Mouse (Mus musculus) midbrain, embryonic 13.5 days (tissue): ENCODE results near the gene Il10rb. TPM values are rescaled to one million over a fixed set of nuclear protein-coding genes. Genes with fewer than 3 reads are reported as not detected.

Source experiments
- ATAC-seq: fragments of 200-750 bp; cut with Nextera tagmentation; 2 replicates; pipeline ENCODE4 v1.8.0; 2017; ENCODE audit warnings: mild to moderate bottlenecking, moderate TSS enrichment, moderate library complexity
- H3K27ac ChIP-seq: fragments of 300-500 bp; sonication (generic); 2 replicates; pipeline ENCODE4 v1.5.1; 2015; ENCODE audit warnings: inconsistent platforms, mild to moderate bottlenecking, moderate library complexity
- H3K27me3 ChIP-seq: fragments of 300-500 bp; sonication (generic); 2 replicates; pipeline ENCODE4 v1.6.1; 2015; ENCODE audit warnings: mild to moderate bottlenecking, inconsistent platforms
- H3K36me3 ChIP-seq: fragments of 300-500 bp; sonication (generic); 2 replicates; pipeline ENCODE4 v1.6.1; 2015; ENCODE audit warnings: mild to moderate bottlenecking, inconsistent platforms
- H3K4me1 ChIP-seq: fragments of 300-500 bp; sonication (generic); replicated peaks from 2 replicates; pipeline ENCODE4 v1.6.1; 2015; ENCODE audit warnings: inconsistent platforms
- H3K4me2 ChIP-seq: fragments of 300-500 bp; sonication (generic); replicated peaks from 2 replicates; pipeline ENCODE4 v1.6.1; 2015; ENCODE audit warnings: moderate library complexity, mild to moderate bottlenecking, inconsistent platforms
- H3K4me3 ChIP-seq: fragments of 300-500 bp; sonication (generic); replicated peaks from 2 replicates; pipeline ENCODE4 v1.5.1; 2015; ENCODE audit warnings: mild to moderate bottlenecking, inconsistent platforms
- H3K9ac ChIP-seq: fragments of 300-500 bp; sonication (generic); replicated peaks from 2 replicates; pipeline ENCODE4 v1.6.1; 2015; ENCODE audit warnings: mild to moderate bottlenecking, inconsistent platforms
- H3K9me3 ChIP-seq: fragments of 300-500 bp; sonication (generic); 2 replicates; pipeline ENCODE4 v1.6.1; 2016; ENCODE audit warnings: mild to moderate bottlenecking, inconsistent platforms
- WGBS: fragments of 180-500 bp; shearing (Covaris S2); methylation state at CpG from one replicate; pipeline ENCODE4 v1.1.7; 2015; 5-methylcytosine and 5-hydroxymethylcytosine counted together
- polyA plus RNA-seq: library from polyadenylated mRNA; unstranded; fragments of >200 nt; fragmentation: Nextera tagmentation; extraction: Ambion mirVana; gene quantifications from 2 replicates; pipeline ENCODE4 v1.2.1, GENCODE M21; 2015

The Il10rb gene
- 7.1 and 7.6 TPM in 2 replicates for polyA plus RNA-seq

- H3K4me1 ChIP-seq = peaks cover 13% of the 10 kb centered on the region
- H3K4me2 ChIP-seq = peak within 1 kb of the TSS; percentile 98
- 0 out of 2 replicates have a peak, but pooled peaks cover 4% of the 10 kb centered on the region for H3K27me3 ChIP-seq
- H3K36me3 ChIP-seq = peaks cover 11% of the 10 kb centered on the region
- H3K9ac ChIP-seq = peak within 1 kb of the TSS; percentile 79
- ATAC-seq = peak; percentile 82
- no peaks in the 10 kb centered on the region for H3K9me3 ChIP-seq
- H3K27ac ChIP-seq = peak within 1 kb of the TSS; percentile 17; the same call in 1 of the 2 replicates
- peak within 1 kb of the TSS; percentile 61 for H3K4me3 ChIP-seq
- 6% methylated on average over 50 of the region's 51 CpGs for WGBS
Measured at GRCm38 (mm10) chr16:91405640-91406584, at the start of gene Il10rb. Gene Il10rb (plus strand): TSS chr16:91406164.

GRCm38 (mm10) chr16:91356760-91357525 is 49.0 kb upstream of the Il10rb start:
- peaks cover 28% of the 10 kb centered on the region for H3K27me3 ChIP-seq
- H3K4me2 ChIP-seq = no peak overlapping the region
- H3K9ac ChIP-seq = no peak overlapping the region
- H3K9me3 ChIP-seq = no peaks in the 10 kb centered on the region
- no peak for ATAC-seq
- H3K27ac ChIP-seq = no peak overlapping the region
- 0 out of 2 replicates have a peak, but pooled peaks cover 2% of the 10 kb centered on the region for H3K4me1 ChIP-seq
- WGBS = 74% methylated on average over 10 of the region's 10 CpGs
- no peak overlapping the region for H3K4me3 ChIP-seq
- H3K36me3 ChIP-seq = no peaks in the 10 kb centered on the region

GRCm38 (mm10) chr16:91357526-91357900 is 48.5 kb upstream of the Il10rb start:
- no peaks in the 10 kb centered on the region for H3K9me3 ChIP-seq
- H3K4me1 ChIP-seq = 0 out of 2 replicates have a peak, but pooled peaks cover 2% of the 10 kb centered on the region
- H3K9ac ChIP-seq = no peak overlapping the region
- H3K4me3 ChIP-seq = no peak overlapping the region
- peaks cover 25% of the 10 kb centered on the region for H3K27me3 ChIP-seq
- no peaks in the 10 kb centered on the region for H3K36me3 ChIP-seq
- 60% methylated on average over 10 of the region's 10 CpGs for WGBS
- no peak overlapping the region for H3K27ac ChIP-seq
- no peak overlapping the region for H3K4me2 ChIP-seq
- no peak for ATAC-seq

DNA sequence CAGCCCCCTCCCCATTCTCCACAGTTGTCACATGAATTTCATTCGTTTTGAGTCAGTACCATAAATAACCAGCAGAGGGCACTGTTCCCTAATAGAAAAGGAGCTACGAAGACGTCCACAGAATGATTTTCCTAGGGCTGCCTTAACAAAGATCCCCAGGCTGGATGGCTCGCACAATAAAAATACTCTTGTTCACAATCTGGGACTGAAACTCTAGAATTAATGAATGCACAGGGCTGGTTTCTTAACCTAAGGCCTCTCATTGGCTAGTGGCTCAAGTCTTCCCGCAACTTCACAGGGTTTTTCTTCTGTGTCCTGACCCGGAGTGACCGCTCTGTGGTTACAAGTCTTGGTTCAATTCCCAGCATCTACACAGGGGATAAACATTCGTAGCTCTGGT is 47.4 kb upstream of the Il10rb start:
- H3K4me3 ChIP-seq = no peak overlapping the region
- ATAC-seq = peak; percentile 55; the same call in 1 of the 2 replicates
- H3K4me1 ChIP-seq = 0 out of 2 replicates have a peak, but pooled peaks cover 2% of the 10 kb centered on the region
- no peak overlapping the region for H3K9ac ChIP-seq
- no peaks in the 10 kb centered on the region for H3K9me3 ChIP-seq
- H3K27me3 ChIP-seq = peaks cover 17% of the 10 kb centered on the region
- H3K4me2 ChIP-seq = no peak overlapping the region
- no peak overlapping the region for H3K27ac ChIP-seq
- no peaks in the 10 kb centered on the region for H3K36me3 ChIP-seq
- WGBS = 37% methylated on average over 8 of the region's 8 CpGs

DNA sequence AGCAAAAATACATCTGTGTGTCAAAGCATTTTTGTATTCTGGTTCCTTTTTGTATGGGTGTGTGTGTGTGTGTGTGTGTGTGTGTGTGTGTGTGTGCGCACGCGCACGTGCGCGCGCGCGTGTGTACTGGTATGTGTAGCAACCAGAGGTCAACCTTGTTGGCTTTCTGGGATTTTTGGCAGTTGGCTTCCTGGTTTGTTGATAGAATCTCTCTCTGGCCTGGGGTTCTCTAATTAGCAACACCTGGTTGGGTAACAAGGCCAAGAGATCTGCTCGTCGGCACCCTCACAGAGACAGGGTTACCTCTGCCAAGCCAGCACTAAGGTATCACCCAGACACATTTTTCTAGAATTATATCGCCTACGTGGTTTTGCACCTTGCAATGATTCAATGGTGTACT is 46.4 kb upstream of the Il10rb start:
- H3K27ac ChIP-seq = no peak overlapping the region
- 92% methylated on average over 13 of the region's 13 CpGs for WGBS
- H3K9ac ChIP-seq = no peak overlapping the region
- H3K4me3 ChIP-seq = no peak overlapping the region
- H3K9me3 ChIP-seq = no peaks in the 10 kb centered on the region
- no peak overlapping the region for H3K4me2 ChIP-seq
- ATAC-seq = no peak
- H3K4me1 ChIP-seq = 0 out of 2 replicates have a peak, but pooled peaks cover 2% of the 10 kb centered on the region
- H3K27me3 ChIP-seq = peaks cover 10% of the 10 kb centered on the region; the same call in 1 of the 2 replicates
- H3K36me3 ChIP-seq = no peaks in the 10 kb centered on the region

GRCm38 (mm10) chr16:91360162-91360561 is 45.8 kb upstream of the Il10rb start:
- Histone ChIP-seq H3K27me3 (peaks cover 4% of the 10 kb centered on the region; the same call in 1 of the 2 replicates), H3K9ac (no peak overlapping the region), H3K27ac (no peak overlapping the region), H3K9me3 (no peaks in the 10 kb centered on the region), H3K36me3 (no peaks in the 10 kb centered on the region), H3K4me3 (no peak overlapping the region), H3K4me2 (no peak overlapping the region), H3K4me1 (0 out of 2 replicates have a peak, but pooled peaks cover 2% of the 10 kb centered on the region)
- ATAC-seq = no peak
- WGBS = 59% methylated on average over 3 of the region's 3 CpGs

DNA sequence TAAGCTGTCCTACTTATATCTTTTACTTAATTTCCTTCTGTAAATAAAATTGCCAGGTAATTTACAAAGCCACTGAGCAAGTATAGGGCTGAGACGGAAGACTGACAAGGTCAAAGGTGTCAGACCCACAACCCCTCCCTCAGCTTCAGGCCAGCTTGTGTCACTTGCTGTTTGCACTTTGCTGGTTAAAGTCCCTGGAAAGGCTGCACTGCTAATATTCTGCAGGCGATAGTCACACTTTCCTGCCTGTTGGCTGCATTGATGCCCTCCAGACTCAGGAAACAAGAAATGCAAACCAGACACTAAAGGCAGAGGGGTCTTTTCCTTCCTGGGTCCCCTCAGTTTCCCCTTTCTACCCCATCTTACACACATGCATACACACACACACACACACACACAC is 44.0 kb upstream of the Il10rb start:
- Histone ChIP-seq H3K4me2 (no peak overlapping the region), H3K9me3 (no peaks in the 10 kb centered on the region), H3K36me3 (no peaks in the 10 kb centered on the region), H3K4me1 (0 out of 2 replicates have a peak, but pooled peaks cover 2% of the 10 kb centered on the region), H3K9ac (no peak overlapping the region), H3K27me3 (no peaks in the 10 kb centered on the region), H3K27ac (no peak overlapping the region), H3K4me3 (no peak overlapping the region)
- 86% methylated on average over 2 of the region's 2 CpGs for WGBS
- no peak for ATAC-seq

DNA sequence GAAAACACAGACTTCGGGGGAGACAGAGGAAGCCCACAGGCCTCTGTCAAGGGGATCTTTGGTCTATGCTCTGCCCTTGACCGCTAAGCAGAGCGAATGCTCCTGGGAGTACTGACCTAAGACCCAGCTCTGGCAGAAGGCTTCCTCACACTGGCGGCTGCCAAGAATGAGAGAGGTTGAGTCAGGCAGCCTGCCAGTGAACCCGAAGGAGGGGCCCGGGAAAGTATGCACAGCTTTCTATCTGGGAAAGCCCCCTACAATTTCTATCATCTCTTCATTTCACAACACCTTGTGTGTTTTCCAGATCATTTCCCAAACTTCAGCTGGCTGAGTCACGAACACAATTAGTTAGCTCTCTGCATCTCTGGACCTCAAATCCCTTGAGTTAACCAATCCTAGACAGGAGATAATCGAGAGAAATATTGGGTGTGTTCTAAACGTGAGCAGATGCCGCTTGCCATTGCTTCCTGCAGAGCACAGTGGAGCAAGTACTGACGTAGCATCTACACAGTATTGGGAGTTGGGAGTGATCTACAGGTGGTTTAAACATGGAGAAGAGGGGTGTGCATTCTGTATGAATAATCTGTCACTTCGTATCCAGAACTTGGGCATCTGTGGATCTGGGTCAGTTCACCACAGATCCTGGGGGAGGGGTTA is 43.2 kb upstream of the Il10rb start:
- H3K4me1 ChIP-seq = 0 out of 2 replicates have a peak, but pooled peaks cover 2% of the 10 kb centered on the region
- H3K4me2 ChIP-seq = no peak overlapping the region
- no peak overlapping the region for H3K27ac ChIP-seq
- no peaks in the 10 kb centered on the region for H3K27me3 ChIP-seq
- ATAC-seq = no peak
- WGBS = 72% methylated on average over 12 of the region's 12 CpGs
- no peak overlapping the region for H3K4me3 ChIP-seq
- no peaks in the 10 kb centered on the region for H3K36me3 ChIP-seq
- H3K9ac ChIP-seq = no peak overlapping the region
- H3K9me3 ChIP-seq = no peaks in the 10 kb centered on the region

DNA sequence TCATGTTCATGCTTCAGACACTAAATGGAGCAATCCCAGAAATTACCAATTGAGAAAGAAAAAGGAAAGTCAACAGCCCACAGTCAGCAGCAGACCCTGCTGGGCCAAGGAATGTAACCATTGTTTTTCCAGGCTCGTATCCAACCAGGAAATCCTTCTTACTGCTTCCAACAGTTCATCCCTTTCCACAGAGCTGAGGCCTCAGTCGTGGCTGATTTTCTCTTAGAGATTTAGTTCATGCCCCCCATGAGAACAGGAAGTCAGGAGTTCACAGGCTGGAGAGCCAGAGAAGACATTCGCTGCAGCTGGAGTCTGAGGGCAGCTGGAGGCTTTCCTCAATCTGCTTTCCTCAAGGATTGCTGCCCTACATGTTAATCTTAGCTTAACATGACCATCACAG is 42.5 kb upstream of the Il10rb start:
- Histone ChIP-seq H3K9ac (no peak overlapping the region), H3K9me3 (no peaks in the 10 kb centered on the region), H3K27ac (no peak overlapping the region), H3K4me2 (no peak overlapping the region), H3K36me3 (no peaks in the 10 kb centered on the region), H3K4me3 (no peak overlapping the region), H3K4me1 (0 out of 2 replicates have a peak, but pooled peaks cover 2% of the 10 kb centered on the region), H3K27me3 (no peaks in the 10 kb centered on the region)
- no peak for ATAC-seq
- WGBS = 33% methylated on average over 3 of the region's 3 CpGs

- H3K9ac ChIP-seq = no peak overlapping the region
- H3K36me3 ChIP-seq = no peaks in the 10 kb centered on the region
- H3K4me1 ChIP-seq = no peaks in the 10 kb centered on the region
- no peak overlapping the region for H3K4me2 ChIP-seq
- no peak for ATAC-seq
- H3K9me3 ChIP-seq = no peaks in the 10 kb centered on the region
- H3K27me3 ChIP-seq = no peaks in the 10 kb centered on the region
- no peak overlapping the region for H3K4me3 ChIP-seq
- no peak overlapping the region for H3K27ac ChIP-seq
Measured at GRCm38 (mm10) chr16:91366567-91366966, 39.4 kb upstream of the Il10rb start.

DNA sequence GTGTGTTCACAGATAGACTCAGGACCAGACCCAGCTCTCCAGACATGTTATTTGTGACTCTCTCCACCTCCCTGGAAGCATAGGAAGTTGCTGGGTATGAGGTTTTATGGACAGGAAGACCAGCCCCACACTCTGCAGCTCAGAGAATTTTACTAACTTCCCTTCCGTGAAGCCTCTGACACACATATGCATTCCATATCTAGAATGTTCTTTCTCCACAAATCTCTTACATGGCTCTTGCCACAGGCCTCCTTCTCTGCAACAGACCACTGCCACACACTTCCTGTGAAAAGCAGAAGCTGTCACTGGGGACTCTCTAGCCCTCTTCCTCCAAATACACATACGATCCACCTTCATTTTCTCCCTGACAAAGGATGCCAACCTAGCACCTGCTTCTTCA is 38.9 kb upstream of the Il10rb start:
- no peak for ATAC-seq
- H3K4me2 ChIP-seq = no peak overlapping the region

More for the DNA sequence above, 38.9 kb upstream of the Il10rb start:
- Histone ChIP-seq H3K9ac (no peak overlapping the region), H3K27ac (no peak overlapping the region), H3K27me3 (no peaks in the 10 kb centered on the region), H3K9me3 (no peaks in the 10 kb centered on the region), H3K4me1 (peaks cover under 1% of the 10 kb centered on the region; the same call in 1 of the 2 replicates), H3K4me3 (no peak overlapping the region), H3K36me3 (no peaks in the 10 kb centered on the region)
- 85% methylated on average over 2 of the region's 2 CpGs for WGBS
